Mouse (Mus musculus) lung, embryonic 15.5 days (tissue): Measurements from ENCODE around the gene BC051142. TPM values are rescaled to one million over a fixed set of nuclear protein-coding genes. Genes with fewer than 3 reads are reported as not detected.
"Not testable (repeated sequence)": the region's sequence is repeated elsewhere in the genome, so short reads cannot be mapped to it uniquely, and the experiment has no call there.

ENCODE experiments used
- ATAC-seq: fragments of 200-750 bp; cut with Nextera tagmentation; 2 replicates; pipeline ENCODE4 v1.8.0; 2017; ENCODE audit warnings: moderate number of reproducible peaks, borderline replicate concordance; ENCODE audit not compliant: low FRiP score, low TSS enrichment; ENCODE audit errors: extremely low read depth
- H3K27ac ChIP-seq: fragments of 300-500 bp; sonication (generic); 2 replicates; pipeline ENCODE4 v1.5.1; 2015; ENCODE audit warnings: moderate library complexity, mild to moderate bottlenecking, inconsistent platforms
- H3K27me3 ChIP-seq: fragments of 300-500 bp; sonication (generic); 2 replicates; pipeline ENCODE4 v1.6.1; 2015; ENCODE audit warnings: inconsistent platforms
- H3K36me3 ChIP-seq: fragments of 300-500 bp; sonication (generic); 2 replicates; pipeline ENCODE4 v1.6.1; 2015; ENCODE audit warnings: inconsistent platforms
- H3K4me1 ChIP-seq: fragments of 300-500 bp; sonication (generic); 2 replicates; pipeline ENCODE4 v1.6.1; 2015; ENCODE audit warnings: inconsistent platforms
- H3K4me2 ChIP-seq: fragments of 300-500 bp; sonication (generic); 2 replicates; pipeline ENCODE4 v1.6.1; 2015; ENCODE audit warnings: inconsistent platforms, mild to moderate bottlenecking, moderate library complexity
- H3K4me3 ChIP-seq: fragments of 300-500 bp; sonication (generic); 2 replicates; pipeline ENCODE4 v1.5.1; 2015; ENCODE audit warnings: mild to moderate bottlenecking, inconsistent platforms
- H3K9ac ChIP-seq: fragments of 300-500 bp; sonication (generic); 2 replicates; pipeline ENCODE4 v1.6.1; 2015; ENCODE audit warnings: inconsistent platforms
- H3K9me3 ChIP-seq: fragments of 300-500 bp; sonication (generic); 2 replicates; pipeline ENCODE4 v1.6.1; 2016; ENCODE audit warnings: inconsistent platforms
- WGBS: fragments of 180-500 bp; shearing (Covaris S2); methylation state at CpG from one replicate; pipeline ENCODE4 v1.1.7; 2015; 5-methylcytosine and 5-hydroxymethylcytosine counted together
- polyA plus RNA-seq: library from polyadenylated mRNA; unstranded; fragments of >200 nt; fragmentation: Nextera tagmentation; extraction: Ambion mirVana; gene quantifications from 2 replicates; pipeline ENCODE4 v1.2.1, GENCODE M21; 2015

BC051142 gene
- polyA plus RNA-seq, 1 experiment from 2014 or later: 0.37 TPM

- WGBS: 18% methylated on average over 6 of the region's 6 CpGs
- Histone ChIP-seq H3K36me3 (no peaks in the 10 kb centered on the region), H3K9me3 (no peaks in the 10 kb centered on the region), H3K27ac (no peak overlapping the region), H3K4me2 (no peak overlapping the region), H3K4me1 (no peaks in the 10 kb centered on the region), H3K27me3 (peaks cover 3% of the 10 kb centered on the region; the same call in 1 of the 2 replicates), H3K9ac (no peak overlapping the region), H3K4me3 (no peak overlapping the region)
- ATAC-seq: no peak
These were observed 12.5 kb downstream of the BC051142 start for GRCm38 (mm10) chr17:34411117-34411516.

DNA sequence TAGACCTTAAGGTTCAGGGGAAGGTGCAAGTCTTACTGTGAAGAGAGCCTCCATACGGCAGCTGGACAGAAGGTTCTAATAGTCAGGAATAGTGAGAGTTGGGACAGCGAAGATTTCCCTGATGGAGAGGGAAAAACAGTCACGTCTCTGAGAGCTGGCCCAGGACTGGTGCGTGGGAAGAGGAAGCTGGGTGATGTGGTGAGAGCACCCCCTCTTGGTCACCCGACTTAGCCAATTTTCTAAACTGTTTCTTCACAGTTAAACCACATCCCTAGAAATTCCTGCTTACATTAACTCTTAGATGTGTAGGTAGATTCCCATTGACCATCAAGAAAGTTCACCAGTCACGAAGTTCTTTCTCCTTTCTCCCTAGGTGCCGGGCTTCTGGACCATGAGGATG is 21.4 kb downstream of the BC051142 start:
- Histone ChIP-seq H3K9me3 (no peaks in the 10 kb centered on the region), H3K4me3 (no peak overlapping the region), H3K9ac (no peak overlapping the region), H3K27me3 (no peaks in the 10 kb centered on the region), H3K4me2 (no peak overlapping the region), H3K36me3 (no peaks in the 10 kb centered on the region), H3K4me1 (no peaks in the 10 kb centered on the region), H3K27ac (no peak overlapping the region)
- WGBS: 69% methylated on average over 7 of the region's 7 CpGs
- no peak for ATAC-seq

DNA sequence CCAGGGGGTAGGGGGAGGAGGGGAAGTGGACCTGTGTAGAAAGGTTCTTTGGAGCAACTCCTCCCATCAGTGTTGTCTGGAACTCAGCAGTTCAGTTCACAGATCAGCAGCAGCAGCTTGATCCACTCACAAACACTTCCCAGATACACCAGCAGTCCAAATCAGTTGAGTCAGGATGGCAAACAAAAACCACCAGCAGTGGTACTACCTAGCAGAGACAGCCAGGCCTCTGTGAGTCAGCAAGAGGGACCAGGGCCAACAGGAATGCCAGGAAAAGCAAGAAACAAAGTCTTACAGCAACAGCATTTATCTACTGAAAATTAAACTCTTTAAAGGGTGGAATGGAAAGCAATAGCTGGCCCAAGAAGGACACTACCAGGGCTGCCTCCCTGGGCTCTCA is 29.0 kb downstream of the BC051142 start:
- Histone ChIP-seq H3K9ac (no peak overlapping the region), H3K4me3 (no peak overlapping the region), H3K36me3 (no peaks in the 10 kb centered on the region), H3K27ac (no peak overlapping the region), H3K27me3 (no peaks in the 10 kb centered on the region), H3K4me2 (no peak overlapping the region), H3K4me1 (no peaks in the 10 kb centered on the region), H3K9me3 (no peaks in the 10 kb centered on the region)
- ATAC-seq: no peak

GRCm38 (mm10) chr17:34437120-34437519 is 38.5 kb downstream of the BC051142 start:
- H3K4me1 ChIP-seq: no peaks in the 10 kb centered on the region
- H3K27me3 ChIP-seq: no peaks in the 10 kb centered on the region
- no peaks in the 10 kb centered on the region for H3K36me3 ChIP-seq
- 53% methylated on average over 4 of the region's 4 CpGs for WGBS
- H3K4me3 ChIP-seq: no peak overlapping the region
- H3K9me3 ChIP-seq: no peaks in the 10 kb centered on the region
- no peak overlapping the region for H3K4me2 ChIP-seq
- H3K27ac ChIP-seq: no peak overlapping the region
- ATAC-seq: no peak
- H3K9ac ChIP-seq: no peak overlapping the region

GRCm38 (mm10) chr17:34437606-34438005 is 39.0 kb downstream of the BC051142 start:
- no peak for ATAC-seq
- Histone ChIP-seq H3K4me2 (no peak overlapping the region), H3K9me3 (no peaks in the 10 kb centered on the region), H3K4me1 (no peaks in the 10 kb centered on the region), H3K36me3 (no peaks in the 10 kb centered on the region), H3K9ac (no peak overlapping the region), H3K27ac (no peak overlapping the region), H3K4me3 (no peak overlapping the region), H3K27me3 (no peaks in the 10 kb centered on the region)
- WGBS: 40% methylated on average over 7 of the region's 7 CpGs

DNA sequence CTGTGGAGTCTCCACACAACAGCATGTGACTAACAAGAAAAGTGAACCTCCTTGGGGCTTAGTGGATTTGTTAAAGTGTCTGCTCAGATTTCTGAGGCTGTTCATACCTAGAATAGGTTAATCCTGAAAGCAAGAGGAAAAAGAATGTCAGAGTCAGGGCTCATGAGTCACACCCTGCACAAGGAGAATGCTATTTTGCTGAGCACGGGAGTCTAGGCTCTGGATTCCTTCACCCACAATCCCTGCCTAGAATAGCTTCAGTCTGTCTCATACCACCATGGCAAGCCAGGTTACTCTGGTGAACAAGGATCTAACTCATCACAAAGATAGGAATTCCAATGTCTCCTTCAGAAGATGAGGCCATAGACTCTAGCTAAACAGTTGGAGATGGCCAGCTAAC is 40.0 kb downstream of the BC051142 start:
- H3K27me3 ChIP-seq: no peaks in the 10 kb centered on the region
- H3K4me2 ChIP-seq: no peak overlapping the region
- H3K4me1 ChIP-seq: no peaks in the 10 kb centered on the region
- no peak overlapping the region for H3K9ac ChIP-seq
- no peak overlapping the region for H3K4me3 ChIP-seq
- no peaks in the 10 kb centered on the region for H3K9me3 ChIP-seq
- no peaks in the 10 kb centered on the region for H3K36me3 ChIP-seq
- H3K27ac ChIP-seq: no peak overlapping the region
- WGBS: 57% methylated on average over 1 of the region's 1 CpGs
- no peak for ATAC-seq

DNA sequence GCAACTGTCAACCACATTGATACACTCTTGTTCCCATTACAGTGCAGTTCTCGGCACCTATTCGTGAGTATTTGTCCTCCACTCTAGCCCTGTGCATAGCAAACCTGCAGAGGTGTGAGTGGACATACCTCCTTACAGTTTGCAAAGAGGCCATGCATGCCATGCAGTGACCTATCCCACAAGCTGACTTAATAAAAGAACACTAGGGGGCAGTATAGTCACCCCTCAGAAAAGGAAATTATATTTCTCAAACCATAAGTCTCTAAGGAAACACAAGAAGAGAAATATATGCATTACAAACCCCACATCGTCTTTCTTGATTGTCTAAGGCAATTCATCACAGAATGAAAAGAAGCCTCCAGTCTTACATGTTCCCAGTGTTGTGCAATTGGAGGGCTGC is 41.2 kb downstream of the BC051142 start:
- no peak overlapping the region for H3K4me3 ChIP-seq
- no peaks in the 10 kb centered on the region for H3K36me3 ChIP-seq
- no peaks in the 10 kb centered on the region for H3K9me3 ChIP-seq
- no peak overlapping the region for H3K27ac ChIP-seq
- no peak for ATAC-seq
- no peaks in the 10 kb centered on the region for H3K27me3 ChIP-seq
- no peak overlapping the region for H3K9ac ChIP-seq
- 30% methylated on average over 3 of the region's 3 CpGs for WGBS
- no peaks in the 10 kb centered on the region for H3K4me1 ChIP-seq
- H3K4me2 ChIP-seq: no peak overlapping the region

DNA sequence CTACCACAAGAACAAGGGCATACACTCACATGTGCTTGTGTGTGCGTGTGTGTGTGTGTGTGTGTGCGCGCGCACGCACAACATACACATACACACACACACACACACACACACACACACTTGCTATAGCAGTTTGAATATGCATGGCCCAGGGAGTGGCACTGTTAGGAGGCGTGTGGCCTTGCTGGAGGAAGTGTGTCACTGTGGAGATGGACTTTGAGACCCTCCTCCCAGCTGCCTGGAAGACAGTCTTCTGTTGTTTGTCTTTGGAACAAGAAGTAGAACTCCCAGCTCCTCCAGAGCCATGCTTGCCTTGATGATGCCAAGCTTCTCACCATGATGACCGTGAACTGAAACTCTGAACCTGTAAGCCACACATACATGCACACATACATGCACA is 43.4 kb downstream of the BC051142 start:
- Histone ChIP-seq H3K36me3 (no peaks in the 10 kb centered on the region), H3K4me3 (no peak overlapping the region), H3K27me3 (no peaks in the 10 kb centered on the region), H3K4me2 (no peak overlapping the region), H3K27ac (no peak overlapping the region), H3K9me3 (no peaks in the 10 kb centered on the region), H3K4me1 (no peaks in the 10 kb centered on the region), H3K9ac (no peak overlapping the region)
- ATAC-seq: no peak
- 90% methylated on average over 7 of the region's 7 CpGs for WGBS

DNA sequence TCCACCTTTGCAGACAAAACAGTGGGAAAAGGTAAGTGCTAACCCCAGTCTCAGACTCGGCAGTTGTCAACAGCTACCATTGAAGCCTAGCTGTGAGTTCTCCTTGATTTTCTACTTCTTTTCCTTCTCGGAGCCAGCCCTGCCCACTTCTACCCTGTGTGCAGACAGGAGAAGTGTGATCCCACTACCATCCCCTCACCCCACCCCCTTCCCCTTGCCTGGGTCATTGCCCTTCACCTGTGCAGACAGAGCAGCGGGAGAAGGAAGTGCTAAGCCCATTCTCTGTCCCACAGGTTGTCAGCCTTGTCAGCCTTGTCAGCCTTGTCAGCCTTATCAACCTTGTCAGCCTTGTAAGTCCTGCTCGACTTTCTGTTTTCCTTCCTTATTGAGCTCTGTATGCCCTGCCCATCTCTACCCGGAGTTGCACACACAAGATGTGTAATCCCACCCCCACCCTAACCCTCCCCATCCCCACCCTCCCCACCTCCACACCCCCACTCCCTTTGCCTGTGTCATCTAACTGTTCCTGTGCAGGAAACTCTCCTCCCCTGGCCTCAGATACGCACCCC is 49.9 kb downstream of the BC051142 start:
- Histone ChIP-seq H3K9me3 (no peaks in the 10 kb centered on the region), H3K4me2 (no peak overlapping the region), H3K4me1 (no peaks in the 10 kb centered on the region), H3K27me3 (no peaks in the 10 kb centered on the region), H3K36me3 (no peaks in the 10 kb centered on the region), H3K4me3 (no peak overlapping the region), H3K9ac (no peak overlapping the region), H3K27ac (no peak overlapping the region)
- 21% methylated on average over 6 of the region's 6 CpGs for WGBS
- ATAC-seq: no peak

DNA sequence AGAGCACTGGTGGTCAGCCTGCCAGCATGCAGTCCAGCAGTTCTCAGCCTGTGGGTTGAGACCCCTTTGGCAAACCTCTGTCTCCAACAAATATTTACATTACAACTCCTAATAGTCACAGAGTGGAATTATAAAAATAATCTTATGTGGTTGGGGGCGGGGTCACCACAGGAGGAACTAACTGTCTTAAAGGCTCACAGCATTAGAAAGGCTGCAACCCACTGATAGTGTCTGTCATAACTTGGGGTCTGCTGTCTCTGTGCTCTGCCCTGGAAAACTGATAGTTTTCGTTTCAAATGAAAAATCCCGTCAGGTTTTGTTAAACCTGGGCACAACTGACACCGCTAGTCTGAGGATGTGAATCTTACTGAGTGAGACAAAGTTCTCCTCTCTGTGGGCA is 59.0 kb downstream of the BC051142 start:
- H3K4me2 ChIP-seq: no peak overlapping the region
- no peak overlapping the region for H3K4me3 ChIP-seq
- H3K27ac ChIP-seq: no peak overlapping the region
- H3K36me3 ChIP-seq: no peaks in the 10 kb centered on the region
- ATAC-seq: no peak
- H3K9ac ChIP-seq: no peak overlapping the region
- no peaks in the 10 kb centered on the region for H3K27me3 ChIP-seq
- 58% methylated on average over 4 of the region's 4 CpGs for whole genome bisulfite sequencing
- H3K4me1 ChIP-seq: 0 out of 2 replicates have a peak, but pooled peaks cover 4% of the 10 kb centered on the region
- no peaks in the 10 kb centered on the region for H3K9me3 ChIP-seq

DNA sequence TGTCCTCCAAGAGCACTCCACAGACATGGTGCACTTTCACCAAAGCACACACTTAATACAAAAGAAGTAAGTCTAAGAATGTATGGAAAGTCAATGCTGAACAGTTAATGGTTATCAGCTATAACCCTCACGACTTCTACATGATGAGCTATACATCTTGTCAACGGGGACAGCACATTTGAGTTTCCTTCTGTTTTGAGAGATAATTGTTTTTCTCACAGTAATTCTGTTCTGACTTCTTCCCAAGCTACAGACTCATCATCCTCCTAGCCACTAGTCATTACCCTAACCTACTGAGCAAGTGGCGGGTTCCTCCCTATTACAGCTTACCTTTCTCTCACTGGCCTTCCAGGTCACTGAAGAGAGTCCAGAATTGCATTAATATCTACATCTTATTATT is 60.6 kb downstream of the BC051142 start:
- Histone ChIP-seq H3K27me3 (no peaks in the 10 kb centered on the region), H3K9me3 (no peaks in the 10 kb centered on the region), H3K4me2 (no peak overlapping the region), H3K4me3 (no peak overlapping the region), H3K36me3 (no peaks in the 10 kb centered on the region), H3K4me1 (0 out of 2 replicates have a peak, but pooled peaks cover 4% of the 10 kb centered on the region), H3K27ac (no peak overlapping the region), H3K9ac (no peak overlapping the region)
- ATAC-seq: no peak
- WGBS: 82% methylated on average over 3 of the region's 3 CpGs

DNA sequence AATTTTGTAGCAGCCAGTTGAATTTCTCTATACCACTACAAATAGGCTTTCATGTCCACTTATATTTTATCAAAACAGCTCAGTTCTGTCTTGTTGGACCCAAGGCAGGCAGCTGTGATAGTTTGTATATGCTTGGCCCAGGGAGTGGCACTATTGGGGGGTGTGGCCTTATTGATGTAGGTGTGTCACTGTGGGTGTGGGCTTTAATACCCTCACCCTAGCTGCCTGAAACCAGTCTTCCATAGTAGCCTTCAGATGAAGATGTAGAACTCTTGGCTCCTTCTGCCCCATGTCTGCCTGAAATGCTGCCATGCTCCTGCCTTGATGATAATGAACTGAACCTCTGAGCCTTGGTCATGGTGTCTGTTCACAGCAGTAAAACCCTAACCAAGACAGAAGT is 67.3 kb downstream of the BC051142 start:
- not testable (repeated sequence) for H3K4me2 ChIP-seq, ATAC-seq, H3K4me3 ChIP-seq, H3K9me3 ChIP-seq, H3K9ac ChIP-seq, H3K36me3 ChIP-seq, H3K4me1 ChIP-seq, H3K27me3 ChIP-seq, H3K27ac ChIP-seq

- no peak overlapping the region for H3K4me3 ChIP-seq
- 77% methylated on average over 2 of the region's 2 CpGs for WGBS
- H3K4me2 ChIP-seq: no peak overlapping the region
- H3K36me3 ChIP-seq: no peaks in the 10 kb centered on the region
- H3K9me3 ChIP-seq: no peaks in the 10 kb centered on the region
- 0 out of 2 replicates have a peak, but pooled peaks cover 4% of the 10 kb centered on the region for H3K27me3 ChIP-seq
- no peak overlapping the region for H3K9ac ChIP-seq
- H3K27ac ChIP-seq: no peak overlapping the region
- no peak for ATAC-seq
- H3K4me1 ChIP-seq: no peaks in the 10 kb centered on the region
These were observed 71.9 kb downstream of the BC051142 start for GRCm38 (mm10) chr17:34470491-34470890.
